Mouse (Mus musculus): ENCODE results near the gene Mbip. TPM values are rescaled to one million over a fixed set of nuclear protein-coding genes. Genes with fewer than 3 reads are reported as not detected.

Mbip gene
- total and polyA plus RNA-seq, 2 experiments from 2014 or later, result 34.4 to 42.0 TPM

DNA sequence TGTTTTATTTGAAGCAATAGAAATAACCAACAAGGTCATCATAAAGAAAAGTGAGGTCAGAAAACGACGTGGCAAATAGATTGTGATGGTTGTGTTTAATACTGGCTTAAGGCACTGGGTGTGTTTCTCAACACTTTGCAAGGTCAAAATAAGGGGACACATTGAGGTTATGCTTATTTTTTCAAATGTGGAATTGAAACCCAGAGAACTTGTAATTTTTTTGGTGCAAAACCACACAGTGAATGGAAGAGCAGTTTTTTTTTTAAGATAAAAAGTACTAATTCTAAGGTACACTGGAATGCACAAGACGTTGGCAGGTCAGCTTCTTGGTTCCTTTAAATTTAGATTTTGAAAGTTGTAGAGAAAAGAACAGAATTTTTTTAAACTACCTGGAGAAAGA lies 50.5 kb downstream of the Mbip start:
- no peak for DNase-seq (ENCODE audit: low spot score)
- Histone ChIP-seq H3K4me3 (ENCODE audit: low read length) (no peak overlapping the region), H3K27me3 (ENCODE audit: insufficient read depth, low read length) (no peaks in the 10 kb centered on the region), H3K4me1 (ENCODE audit: insufficient read depth, low read length) (no peaks in the 10 kb centered on the region; the same call in 1 of the 2 replicates), H3K36me3 (ENCODE audit: insufficient read depth, low read length) (no peaks in the 10 kb centered on the region), H3K27ac (no peak overlapping the region), H3K9ac (replicated peaks; ENCODE audit: low read length) (no peak overlapping the region), H3K9me3 (ENCODE audit: low read length) (no peaks in the 10 kb centered on the region), H3K4me2 (ENCODE audit: low read depth, low read length) (no peak overlapping the region)
- 73% methylated on average over 3 of the region's 3 CpGs for WGBS
- no peak for ATAC-seq
- TF ChIP-seq CTCF (IDR thresholded peaks at IDR 0.05; ENCODE audit: low read depth), result no peak

DNA sequence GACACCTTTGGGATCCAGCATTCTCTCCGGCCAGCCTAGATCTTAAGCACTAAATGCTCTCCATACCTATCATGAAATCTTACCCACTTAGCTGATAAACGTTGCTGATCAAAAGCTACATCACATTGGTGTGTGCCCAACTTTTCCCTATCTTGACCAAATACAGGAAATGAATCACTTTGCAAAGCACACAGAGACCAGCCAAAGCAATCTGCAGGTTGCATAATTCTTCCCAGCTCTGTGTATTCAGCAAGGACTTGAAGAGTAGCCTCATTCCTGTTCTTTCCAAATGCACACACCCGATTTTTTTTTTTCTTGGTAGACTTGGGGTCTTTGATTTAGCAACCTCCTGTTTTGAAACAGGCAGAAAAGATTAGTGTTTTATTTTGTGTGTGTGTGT lies 57.1 kb downstream of the Mbip start:
- 83% methylated on average over 3 of the region's 3 CpGs for WGBS
- ATAC-seq, result no peak
- Histone ChIP-seq H3K9me3 (ENCODE audit: low read length) (no peaks in the 10 kb centered on the region), H3K9ac (replicated peaks; ENCODE audit: low read length) (no peak overlapping the region), H3K36me3 (ENCODE audit: insufficient read depth, low read length) (no peaks in the 10 kb centered on the region), H3K4me3 (ENCODE audit: low read length) (no peak overlapping the region), H3K4me2 (ENCODE audit: low read depth, low read length) (no peak overlapping the region), H3K27me3 (ENCODE audit: insufficient read depth, low read length) (no peaks in the 10 kb centered on the region), H3K4me1 (ENCODE audit: insufficient read depth, low read length) (no peaks in the 10 kb centered on the region), H3K27ac (no peak overlapping the region)
- TF ChIP-seq CTCF (IDR thresholded peaks at IDR 0.05; ENCODE audit: low read depth), result no peak
- DNase-seq (ENCODE audit: low spot score), result no peak

DNA sequence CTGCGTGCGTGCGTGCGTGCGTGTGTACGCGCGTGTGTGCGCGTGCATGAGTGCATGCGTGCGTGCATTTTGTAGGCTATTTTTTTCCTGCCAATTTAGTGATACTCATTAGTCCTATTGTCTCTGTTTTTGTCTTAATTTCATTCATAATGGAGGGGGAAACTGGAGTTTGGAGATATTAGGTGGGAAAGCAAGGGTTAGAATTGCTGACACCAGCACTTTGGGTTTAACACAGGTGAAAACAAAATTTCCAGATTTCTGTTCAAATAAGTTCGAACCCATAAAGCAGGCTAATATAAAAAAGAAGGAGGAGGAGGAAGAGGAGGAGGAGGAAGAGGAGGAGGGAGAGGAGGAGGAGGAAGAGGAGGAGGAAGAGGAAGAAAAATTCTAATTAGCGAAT lies 58.9 kb downstream of the Mbip start:
- DNase-seq (ENCODE audit: low spot score) (no peak), ATAC-seq (no peak)
- Histone ChIP-seq H3K9me3 (ENCODE audit: low read length) (no peaks in the 10 kb centered on the region), H3K4me1 (ENCODE audit: insufficient read depth, low read length) (no peaks in the 10 kb centered on the region), H3K4me2 (ENCODE audit: low read depth, low read length) (no peak overlapping the region), H3K36me3 (ENCODE audit: insufficient read depth, low read length) (no peaks in the 10 kb centered on the region), H3K4me3 (ENCODE audit: low read length) (no peak overlapping the region), H3K27ac (no peak overlapping the region), H3K27me3 (ENCODE audit: insufficient read depth, low read length) (no peaks in the 10 kb centered on the region), H3K9ac (replicated peaks; ENCODE audit: low read length) (no peak overlapping the region)
- TF ChIP-seq CTCF (IDR thresholded peaks at IDR 0.05; ENCODE audit: low read depth), result no peak
- WGBS, result 97% methylated on average over 14 of the region's 14 CpGs

- Histone ChIP-seq H3K36me3 (ENCODE audit: insufficient read depth, low read length) (no peaks in the 10 kb centered on the region), H3K4me1 (ENCODE audit: insufficient read depth, low read length) (no peaks in the 10 kb centered on the region), H3K9ac (replicated peaks; ENCODE audit: low read length) (no peak overlapping the region), H3K9me3 (ENCODE audit: low read length) (no peaks in the 10 kb centered on the region), H3K27ac (no peak overlapping the region), H3K4me2 (ENCODE audit: low read depth, low read length) (no peak overlapping the region), H3K27me3 (ENCODE audit: insufficient read depth, low read length) (no peaks in the 10 kb centered on the region), H3K4me3 (ENCODE audit: low read length) (no peak overlapping the region)
- no peak for TF ChIP-seq CTCF (IDR thresholded peaks at IDR 0.05; ENCODE audit: low read depth)
- DNase-seq (ENCODE audit: low spot score) (no peak), ATAC-seq (no peak)
- WGBS, result 82% methylated on average over 2 of the region's 2 CpGs
Observed at GRCm38 (mm10) chr12:56284210-56284609, 61.5 kb downstream of the Mbip start.

DNA sequence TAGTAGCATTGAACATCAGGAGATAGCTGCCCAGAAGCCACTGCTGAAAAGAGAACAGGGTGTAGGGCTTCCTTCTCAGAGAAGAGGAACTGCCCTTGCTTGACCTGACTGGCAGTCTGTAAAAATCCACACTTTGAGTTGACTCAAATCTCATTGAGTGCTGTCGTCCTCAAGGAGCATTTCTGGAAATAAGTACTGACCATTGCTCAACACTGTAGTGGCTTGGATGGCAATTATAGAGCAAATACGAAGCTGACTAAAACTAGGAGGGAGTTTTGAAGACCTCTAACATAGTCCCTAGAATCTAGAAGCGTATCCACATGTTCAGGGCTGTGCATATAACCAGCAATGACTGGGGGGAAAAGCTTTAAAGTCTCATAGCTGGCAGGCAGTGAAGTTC lies 64.0 kb downstream of the Mbip start:
- no peak for TF ChIP-seq CTCF (IDR thresholded peaks at IDR 0.05; ENCODE audit: low read depth)
- H3K27me3 ChIP-seq (ENCODE audit: insufficient read depth, low read length), result no peaks in the 10 kb centered on the region
- no peak overlapping the region for H3K4me2 ChIP-seq (ENCODE audit: low read depth, low read length)
- 83% methylated on average over 3 of the region's 3 CpGs for WGBS
- no peak overlapping the region for H3K27ac ChIP-seq
- no peaks in the 10 kb centered on the region for H3K9me3 ChIP-seq (ENCODE audit: low read length)
- DNase-seq (ENCODE audit: low spot score) (no peak), ATAC-seq (no peak)
- no peaks in the 10 kb centered on the region for H3K36me3 ChIP-seq (ENCODE audit: insufficient read depth, low read length)
- H3K9ac ChIP-seq (replicated peaks; ENCODE audit: low read length), result no peak overlapping the region
- no peaks in the 10 kb centered on the region for H3K4me1 ChIP-seq (ENCODE audit: insufficient read depth, low read length)
- no peak overlapping the region for H3K4me3 ChIP-seq (ENCODE audit: low read length)

Other genes starting within 250 kb of the Mbip start
- gene Nkx2-1, start 191.0 kb upstream of the Mbip start, total RNA-seq (2014; rRNA removed), result 0.25 and 0.42 TPM in 2 replicates
- gene Nkx2-1, start 191.0 kb upstream of the Mbip start, polyA plus RNA-seq (2015; fragmentation: Nextera tagmentation; extraction: Ambion mirVana), result not detected in 2 replicates

Measured in hindbrain, postnatal 0 days (tissue).